Mouse (Mus musculus) layer of hippocampus, adult 8-10 months (tissue): ENCODE measurements around the gene Zkscan16. TPM values are rescaled to one million over a fixed set of nuclear protein-coding genes. Genes with fewer than 3 reads are reported as not detected.

Source experiments
- DNase-seq, 2 experiments: peaks; one replicate each; pipeline ENCODE4 v3.0.0; 2022; ENCODE audit warnings: low spot score in 2 of 2
- total RNA-seq, 4 experiments: library from RNA; stranded (reverse); gene quantifications; 2 replicates each; pipeline ENCODE4 v1.2.4; 2022

Zkscan16 gene
- total RNA-seq, 4 experiments from 2014 or later, result 56.0 to 63.3 (median 58.3) TPM

- DNase-seq, result no peak
Observed at GRCm38 (mm10) chr4:58935846-58936245, 7.6 kb upstream of the Zkscan16 start.

- DNase-seq, result no peak
Observed at GRCm38 (mm10) chr4:58941638-58942037, 1.8 kb upstream of the Zkscan16 start.

GRCm38 (mm10) chr4:58942942-58943341 lies 486 bp upstream of the Zkscan16 start:
- DNase-seq, result no peak

GRCm38 (mm10) chr4:58944206-58944553 lies 752 bp downstream of the Zkscan16 start:
- no peak for DNase-seq

GRCm38 (mm10) chr4:58944695-58945094 lies 1.3 kb downstream of the Zkscan16 start:
- DNase-seq, result peak in 1 of 2 experiments; percentile 27

GRCm38 (mm10) chr4:58948391-58948790 lies 5.0 kb downstream of the Zkscan16 start:
- no peak for DNase-seq

GRCm38 (mm10) chr4:58952630-58953029 lies 9.2 kb downstream of the Zkscan16 start:
- no peak for DNase-seq

- DNase-seq, result no peak
Observed at GRCm38 (mm10) chr4:58961719-58962118, 18.3 kb downstream of the Zkscan16 start.

GRCm38 (mm10) chr4:58963271-58963670 lies 19.8 kb downstream of the Zkscan16 start:
- DNase-seq, result no peak

- DNase-seq, result no peak
Observed at GRCm38 (mm10) chr4:58965136-58965535, 21.7 kb downstream of the Zkscan16 start.

GRCm38 (mm10) chr4:58970678-58971077 lies 27.2 kb downstream of the Zkscan16 start:
- no peak for DNase-seq

- DNase-seq, result no peak
Observed at GRCm38 (mm10) chr4:58975711-58976110, 32.3 kb downstream of the Zkscan16 start.

GRCm38 (mm10) chr4:58981421-58981820 lies 38.0 kb downstream of the Zkscan16 start:
- no peak for DNase-seq

- no peak for DNase-seq
Observed at GRCm38 (mm10) chr4:58982806-58983205, 39.4 kb downstream of the Zkscan16 start.

GRCm38 (mm10) chr4:58985157-58985648 lies 41.8 kb downstream of the Zkscan16 start:
- peak; percentile 59 to 85 for DNase-seq

GRCm38 (mm10) chr4:58986540-58987190 lies 43.2 kb downstream of the Zkscan16 start, which contains the start of gene Ptgr1:
Gene Ptgr1 (minus strand): TSS chr4:58987119.
- DNase-seq, result peak; percentile 61 to 81

- DNase-seq, result no peak
Observed at GRCm38 (mm10) chr4:58989303-58989898, 46.0 kb downstream of the Zkscan16 start.

GRCm38 (mm10) chr4:58990609-58991434 lies 47.4 kb downstream of the Zkscan16 start:
- DNase-seq, result no peak

GRCm38 (mm10) chr4:58992195-58992594 lies 48.8 kb downstream of the Zkscan16 start:
- no peak for DNase-seq

GRCm38 (mm10) chr4:58994762-58995161 lies 51.3 kb downstream of the Zkscan16 start, which contains the start of gene Dnajc25:
Gene Dnajc25 (plus strand): TSS chr4:58995062.
- no peak for DNase-seq

GRCm38 (mm10) chr4:58995251-58995693 lies 51.8 kb downstream of the Zkscan16 start:
- DNase-seq, result no peak

GRCm38 (mm10) chr4:58997081-58997480 lies 53.7 kb downstream of the Zkscan16 start:
- no peak for DNase-seq
